Mouse (Mus musculus): ENCODE measurements at regions not wholly inside any gene's neighbourhood (a gene's known extent, or its start where the extent isn't known, plus 50 kb on each side); places are given as distances from the start of the nearest gene placed in this dataset.

GRCm38 (mm10) chr7:130028945-130029344 is 437.3 kb downstream of the Wdr11 start:
- Histone ChIP-seq H3K27ac (ENCODE audit: insufficient read depth, low read depth, low read length) (no peak overlapping the region), H3K4me3 (ENCODE audit: insufficient read depth, low read depth, low read length) (no peak overlapping the region), H3K4me1 (ENCODE audit: control insufficient read depth, insufficient read depth, low read length) (no peaks in the 10 kb centered on the region)
- TF ChIP-seq CTCF (IDR thresholded peaks at IDR 0.05; ENCODE audit: insufficient read depth, low read depth, low read length) (no peak), POLR2A (IDR thresholded peaks at IDR 0.05; ENCODE audit: insufficient read depth, low read depth, low read length) (no peak)

GRCm38 (mm10) chr7:130030711-130031110 is 439.0 kb downstream of the Wdr11 start:
- Histone ChIP-seq H3K4me3 (ENCODE audit: insufficient read depth, low read depth, low read length) (no peak overlapping the region), H3K27ac (ENCODE audit: insufficient read depth, low read depth, low read length) (no peak overlapping the region), H3K4me1 (ENCODE audit: control insufficient read depth, insufficient read depth, low read length) (no peaks in the 10 kb centered on the region)
- WGBS = 91% methylated on average over 4 of the region's 4 CpGs
- TF ChIP-seq POLR2A (IDR thresholded peaks at IDR 0.05; ENCODE audit: insufficient read depth, low read depth, low read length) (no peak), CTCF (IDR thresholded peaks at IDR 0.05; ENCODE audit: insufficient read depth, low read depth, low read length) (no peak)

GRCm38 (mm10) chr7:130036235-130036634 is 444.6 kb downstream of the Wdr11 start:
- peaks cover 6% of the 10 kb centered on the region; the same call in 1 of the 2 replicates for H3K4me1 ChIP-seq (ENCODE audit: control insufficient read depth, insufficient read depth, low read length)
- WGBS = 60% methylated on average over 5 of the region's 5 CpGs
- no peak overlapping the region for H3K27ac ChIP-seq (ENCODE audit: insufficient read depth, low read depth, low read length)
- no peak overlapping the region for H3K4me3 ChIP-seq (ENCODE audit: insufficient read depth, low read depth, low read length)
- TF ChIP-seq POLR2A (IDR thresholded peaks at IDR 0.05; ENCODE audit: insufficient read depth, low read depth, low read length) (no peak), CTCF (IDR thresholded peaks at IDR 0.05; ENCODE audit: insufficient read depth, low read depth, low read length) (no peak)

- Histone ChIP-seq H3K27ac (ENCODE audit: insufficient read depth, low read depth, low read length) (no peak overlapping the region), H3K4me3 (ENCODE audit: insufficient read depth, low read depth, low read length) (no peak overlapping the region), H3K4me1 (ENCODE audit: control insufficient read depth, insufficient read depth, low read length) (peaks cover 6% of the 10 kb centered on the region; the same call in 1 of the 2 replicates)
- 73% methylated on average over 8 of the region's 8 CpGs for WGBS
- no peak for TF ChIP-seq CTCF (IDR thresholded peaks at IDR 0.05; ENCODE audit: insufficient read depth, low read depth, low read length)
Measured at GRCm38 (mm10) chr7:130036845-130037572, 445.3 kb downstream of the Wdr11 start.

- TF ChIP-seq POLR2A (IDR thresholded peaks at IDR 0.05; ENCODE audit: insufficient read depth, low read depth, low read length) (no peak), CTCF (IDR thresholded peaks at IDR 0.05; ENCODE audit: insufficient read depth, low read depth, low read length) (no peak)
- Histone ChIP-seq H3K4me3 (ENCODE audit: insufficient read depth, low read depth, low read length) (no peak overlapping the region), H3K4me1 (ENCODE audit: control insufficient read depth, insufficient read depth, low read length) (peaks cover 6% of the 10 kb centered on the region; the same call in 1 of the 2 replicates), H3K27ac (ENCODE audit: insufficient read depth, low read depth, low read length) (no peak overlapping the region)
- 65% methylated on average over 4 of the region's 4 CpGs for WGBS
Measured at GRCm38 (mm10) chr7:130037573-130037925, 445.9 kb downstream of the Wdr11 start.

- TF ChIP-seq POLR2A (IDR thresholded peaks at IDR 0.05; ENCODE audit: insufficient read depth, low read depth, low read length) (no peak), CTCF (IDR thresholded peaks at IDR 0.05; ENCODE audit: insufficient read depth, low read depth, low read length) (no peak)
- H3K4me1 ChIP-seq (ENCODE audit: control insufficient read depth, insufficient read depth, low read length) = peaks cover 6% of the 10 kb centered on the region; the same call in 1 of the 2 replicates
- 88% methylated on average over 8 of the region's 8 CpGs for WGBS
Measured at GRCm38 (mm10) chr7:130040596-130040995, 448.9 kb downstream of the Wdr11 start.

GRCm38 (mm10) chr7:130041402-130041965 is 449.8 kb downstream of the Wdr11 start:
- peaks cover 6% of the 10 kb centered on the region; the same call in 1 of the 2 replicates for H3K4me1 ChIP-seq (ENCODE audit: control insufficient read depth, insufficient read depth, low read length)
- no peak for TF ChIP-seq POLR2A (IDR thresholded peaks at IDR 0.05; ENCODE audit: insufficient read depth, low read depth, low read length)
- no peak for TF ChIP-seq CTCF (IDR thresholded peaks at IDR 0.05; ENCODE audit: insufficient read depth, low read depth, low read length)
- WGBS = 95% methylated on average over 11 of the region's 11 CpGs
- H3K27ac ChIP-seq (ENCODE audit: insufficient read depth, low read depth, low read length) = no peak overlapping the region
- no peak overlapping the region for H3K4me3 ChIP-seq (ENCODE audit: insufficient read depth, low read depth, low read length)

More at GRCm38 (mm10) chr7:130040596-130040995, 448.9 kb downstream of the Wdr11 start:
- no peak overlapping the region for H3K4me3 ChIP-seq (ENCODE audit: insufficient read depth, low read depth, low read length)
- H3K27ac ChIP-seq (ENCODE audit: insufficient read depth, low read depth, low read length) = no peak overlapping the region

- no peak overlapping the region for H3K27ac ChIP-seq (ENCODE audit: insufficient read depth, low read depth, low read length)
- H3K4me1 ChIP-seq (ENCODE audit: control insufficient read depth, insufficient read depth, low read length) = peaks cover 3% of the 10 kb centered on the region; the same call in 1 of the 2 replicates
- no peak overlapping the region for H3K4me3 ChIP-seq (ENCODE audit: insufficient read depth, low read depth, low read length)
- no peak for TF ChIP-seq POLR2A (IDR thresholded peaks at IDR 0.05; ENCODE audit: insufficient read depth, low read depth, low read length)
- TF ChIP-seq CTCF (IDR thresholded peaks at IDR 0.05; ENCODE audit: insufficient read depth, low read depth, low read length) = no peak
- WGBS = 73% methylated on average over 5 of the region's 5 CpGs
Measured at GRCm38 (mm10) chr7:130042296-130042910, 450.7 kb downstream of the Wdr11 start.

Data from olfactory bulb, adult 2 months (tissue).